Mouse (Mus musculus) midbrain, embryonic 12.5 days (tissue): Measurements from ENCODE around the gene B3galt4. TPM values are rescaled to one million over a fixed set of nuclear protein-coding genes. Genes with fewer than 3 reads are reported as not detected.
"Not testable (repeated sequence)": the region's sequence is repeated elsewhere in the genome, so short reads cannot be mapped to it uniquely, and the experiment has no call there.

ENCODE experiments used
- ATAC-seq: fragments of 200-750 bp; cut with Nextera tagmentation; 2 replicates; pipeline ENCODE4 v1.8.0; 2017; ENCODE audit warnings: low read depth, moderate TSS enrichment, moderate library complexity; ENCODE audit not compliant: low FRiP score
- H3K27ac ChIP-seq: fragments of 300-500 bp; sonication (generic); replicated peaks from 2 replicates; pipeline ENCODE4 v1.5.1; 2016; ENCODE audit warnings: mild to moderate bottlenecking
- H3K27me3 ChIP-seq: fragments of 300-500 bp; sonication (generic); 2 replicates; pipeline ENCODE4 v1.6.1; 2016; ENCODE audit warnings: mild to moderate bottlenecking
- H3K36me3 ChIP-seq: fragments of 300-500 bp; sonication (generic); 2 replicates; pipeline ENCODE4 v1.6.1; 2016
- H3K4me1 ChIP-seq: fragments of 300-500 bp; sonication (generic); 2 replicates; pipeline ENCODE4 v1.6.1; 2016
- H3K4me2 ChIP-seq: fragments of 300-500 bp; sonication (generic); replicated peaks from 2 replicates; pipeline ENCODE4 v1.6.1; 2016; ENCODE audit warnings: mild to moderate bottlenecking, moderate library complexity
- H3K4me3 ChIP-seq: fragments of 300-500 bp; sonication (generic); 2 replicates; pipeline ENCODE4 v1.5.1; 2016; ENCODE audit warnings: mild to moderate bottlenecking
- H3K9ac ChIP-seq: fragments of 300-500 bp; sonication (generic); replicated peaks from 2 replicates; pipeline ENCODE4 v1.6.1; 2016; ENCODE audit warnings: mild to moderate bottlenecking, moderate library complexity
- H3K9me3 ChIP-seq: fragments of 300-500 bp; sonication (generic); 2 replicates; pipeline ENCODE4 v1.6.1; 2016; ENCODE audit warnings: mild to moderate bottlenecking
- WGBS: fragments of 180-500 bp; shearing (Covaris S2); methylation state at CpG from one replicate; pipeline ENCODE4 v1.1.7; 2016; 5-methylcytosine and 5-hydroxymethylcytosine counted together
- polyA plus RNA-seq: library from polyadenylated mRNA; unstranded; fragments of >200 nt; fragmentation: Nextera tagmentation; extraction: Ambion mirVana; gene quantifications from 2 replicates; pipeline ENCODE4 v1.2.1, GENCODE M21; 2016

B3galt4 gene
- polyA plus RNA-seq, 1 experiment from 2014 or later, result 8.7 TPM

DNA sequence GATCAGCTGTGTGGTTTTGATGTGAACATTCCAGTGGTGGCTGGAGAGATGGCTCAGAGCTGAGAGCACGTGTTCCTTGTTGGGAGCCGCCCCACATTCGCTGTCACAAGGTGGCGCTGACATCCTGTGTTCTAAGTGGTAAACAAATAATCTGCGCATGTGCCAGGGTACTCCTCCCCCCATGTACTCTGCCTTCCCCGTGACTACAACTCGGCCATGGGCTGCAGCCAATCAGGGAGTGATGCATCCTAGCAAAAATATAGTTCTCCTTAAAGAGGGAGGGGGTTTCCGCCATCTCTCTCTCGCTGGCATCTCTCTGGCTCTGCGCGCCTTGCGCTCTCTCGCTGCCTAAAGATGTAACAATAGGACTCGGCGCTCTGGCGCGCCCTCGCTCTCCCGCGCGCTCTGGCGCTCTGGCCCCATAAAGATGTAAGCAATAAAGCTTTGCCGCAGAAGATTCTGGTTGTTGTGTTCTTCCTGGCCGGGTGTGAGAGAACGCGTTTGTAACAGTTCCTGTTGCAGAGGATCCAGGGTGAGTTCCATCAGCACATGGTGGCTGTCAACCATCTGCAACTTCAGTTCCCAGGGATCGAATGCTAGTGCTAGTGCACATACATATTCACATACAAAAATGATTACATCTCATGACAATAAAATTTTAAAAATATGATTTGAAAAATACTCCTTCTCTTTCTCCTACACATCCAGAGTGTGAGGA lies 30.1 kb upstream of the B3galt4 start:
- H3K36me3 ChIP-seq, H3K9me3 ChIP-seq: not testable (repeated sequence)
- Histone ChIP-seq H3K27me3 (peaks cover 42% of the 10 kb centered on the region), H3K27ac (peak overlapping the region; percentile 92), H3K9ac (peak overlapping the region; percentile 62), H3K4me2 (peak overlapping the region; percentile 74), H3K4me3 (peak overlapping the region; percentile 54), H3K4me1 (peaks cover 15% of the 10 kb centered on the region)
- under 1% methylated on average over 27 of the region's 27 CpGs for WGBS
- ATAC-seq, result peak; percentile 95

DNA sequence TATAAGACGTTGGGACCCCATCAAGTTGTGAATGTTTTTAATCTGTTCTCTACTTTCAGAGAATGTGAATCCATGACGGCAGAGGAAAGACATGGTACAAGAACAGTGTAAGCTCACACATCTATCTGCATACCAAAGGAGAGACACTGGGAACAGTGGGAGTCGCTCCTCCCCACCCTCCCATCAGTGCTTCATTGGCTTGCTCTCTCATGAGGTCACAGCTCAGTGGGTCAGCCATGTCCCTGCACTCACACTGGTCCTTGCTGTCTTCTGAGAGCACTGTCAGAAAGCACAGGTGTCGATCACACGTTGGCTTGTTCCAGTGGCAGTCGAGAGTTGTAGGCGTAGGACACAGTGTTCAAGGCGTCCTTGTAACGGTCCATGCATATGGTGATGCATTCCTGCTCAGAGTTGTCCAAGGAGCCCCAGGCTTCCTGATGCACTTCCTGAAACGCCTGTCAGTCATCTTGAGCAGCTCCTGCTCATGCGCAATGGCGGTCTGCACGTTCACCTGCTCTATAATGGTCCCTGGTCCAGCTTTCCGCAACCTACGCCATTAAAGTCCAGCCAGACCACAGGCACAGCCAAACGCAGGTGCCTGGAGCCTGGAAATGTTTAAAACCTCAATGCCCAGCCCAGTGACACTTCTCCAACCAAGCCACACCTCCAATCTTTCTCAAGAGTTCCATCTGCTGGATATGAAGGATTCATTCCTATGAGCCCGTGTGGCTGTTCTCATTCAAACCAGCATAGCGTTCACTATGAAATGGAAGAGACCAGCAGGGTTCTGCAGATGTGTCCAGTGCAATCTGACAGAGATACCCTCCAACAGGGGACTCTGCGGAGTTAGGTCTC lies 29.1 kb upstream of the B3galt4 start:
- Histone ChIP-seq H3K4me1 (peaks cover 15% of the 10 kb centered on the region), H3K9ac (no peak overlapping the region), H3K9me3 (no peaks in the 10 kb centered on the region), H3K4me2 (no peak overlapping the region), H3K27ac (no peak overlapping the region), H3K4me3 (0 out of 2 replicates have a peak overlapping the region, but pooled peaks have one; percentile 9), H3K27me3 (peaks cover 47% of the 10 kb centered on the region), H3K36me3 (no peaks in the 10 kb centered on the region)
- WGBS, result 83% methylated on average over 19 of the region's 19 CpGs
- peak; percentile 17; the same call in 1 of the 2 replicates for ATAC-seq

DNA sequence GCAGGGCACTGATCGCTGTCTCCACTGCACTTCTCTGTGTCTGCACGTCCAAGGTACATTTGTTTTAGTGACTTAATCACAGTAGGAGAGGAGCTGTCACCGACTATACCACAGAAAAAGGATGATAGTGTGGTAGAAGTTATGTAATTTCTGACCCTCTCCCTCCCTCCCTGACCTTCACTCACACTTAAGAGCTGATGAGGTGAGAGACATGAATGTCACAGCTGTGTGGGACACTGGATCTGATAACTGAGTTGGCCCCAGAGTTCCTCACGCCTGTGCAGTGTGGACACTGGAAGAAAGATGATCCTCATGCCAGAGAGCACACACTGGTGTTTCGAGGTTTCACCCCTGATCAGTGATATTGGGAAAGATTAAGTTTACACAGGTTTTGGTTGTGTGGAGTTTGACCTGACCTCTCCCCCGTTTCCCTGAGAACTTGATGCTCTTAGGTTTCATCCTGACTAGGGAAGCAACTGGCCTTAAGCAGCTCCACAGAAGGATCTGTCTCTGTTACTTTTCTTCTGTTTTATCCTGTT lies 28.3 kb upstream of the B3galt4 start:
- ATAC-seq, result no peak
- WGBS, result 77% methylated on average over 6 of the region's 6 CpGs

DNA sequence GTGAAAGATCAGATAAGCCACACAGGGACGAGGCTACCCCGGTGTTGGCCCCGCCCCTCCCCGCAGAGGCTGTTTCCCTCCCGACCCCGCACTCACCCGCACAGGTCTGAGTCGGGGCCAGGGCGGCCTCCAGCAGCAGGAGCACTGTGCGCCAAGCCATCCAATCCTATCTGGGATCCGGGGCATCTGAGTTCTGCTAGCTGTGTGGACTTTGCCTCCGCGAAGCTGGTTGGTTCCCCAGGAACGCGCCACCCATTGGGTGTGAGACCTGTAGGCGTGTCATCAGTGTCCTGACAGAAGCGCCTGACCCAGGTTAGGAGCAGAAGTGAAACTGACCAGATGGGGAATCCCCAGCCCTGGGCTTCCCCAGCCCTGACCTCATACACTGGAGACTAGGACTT lies 27.3 kb upstream of the B3galt4 start:
- peak overlapping the region; percentile 33 for H3K4me3 ChIP-seq
- H3K36me3 ChIP-seq, result no peaks in the 10 kb centered on the region
- no peak overlapping the region for H3K27ac ChIP-seq
- no peaks in the 10 kb centered on the region for H3K9me3 ChIP-seq
- peak overlapping the region; percentile 52 for H3K4me2 ChIP-seq
- H3K27me3 ChIP-seq, result peaks cover 56% of the 10 kb centered on the region
- peaks cover 15% of the 10 kb centered on the region for H3K4me1 ChIP-seq
- peak overlapping the region; percentile 8 for H3K9ac ChIP-seq
- ATAC-seq, result no peak
- 0% methylated on average over 17 of the region's 17 CpGs for WGBS

More for the DNA sequence above, 28.3 kb upstream of the B3galt4 start:
- Histone ChIP-seq H3K4me3 (no peak overlapping the region), H3K9ac (no peak overlapping the region), H3K4me1 (peaks cover 15% of the 10 kb centered on the region), H3K9me3 (no peaks in the 10 kb centered on the region), H3K4me2 (no peak overlapping the region), H3K27ac (no peak overlapping the region), H3K36me3 (no peaks in the 10 kb centered on the region), H3K27me3 (peaks cover 56% of the 10 kb centered on the region)

DNA sequence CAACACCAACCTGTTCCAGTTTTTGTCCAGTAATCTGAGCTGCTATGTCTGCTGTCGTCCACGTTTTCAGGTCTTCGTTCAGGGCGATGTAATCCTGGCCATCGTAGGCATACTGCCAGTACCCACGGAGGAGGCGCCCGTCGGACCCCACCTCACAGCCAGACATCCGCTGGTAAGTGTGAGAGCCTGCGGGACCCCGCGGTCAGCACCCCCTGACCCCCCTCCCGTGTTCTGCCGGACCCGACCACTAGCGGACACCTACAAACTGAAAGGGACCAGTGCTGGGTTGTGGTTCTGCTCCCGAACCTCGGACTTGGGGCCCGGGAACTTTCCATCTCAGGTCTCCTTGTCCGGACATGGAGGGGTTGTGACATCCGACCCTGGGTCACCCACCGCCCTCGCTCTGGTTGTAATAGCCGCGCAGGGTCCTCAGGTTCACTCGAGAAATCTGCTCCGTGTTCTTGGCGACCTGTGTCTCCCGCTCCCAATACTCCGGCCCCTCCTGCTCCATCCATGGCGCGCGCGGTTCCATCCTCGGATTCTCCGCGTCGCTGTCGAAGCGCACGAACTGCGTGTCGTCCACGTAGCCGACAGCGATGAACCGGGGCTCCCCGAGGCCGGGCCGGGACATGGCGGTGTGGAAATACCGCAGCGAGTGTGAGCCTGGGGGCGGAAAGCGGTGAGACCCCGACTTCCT lies 26.7 kb upstream of the B3galt4 start:
- no peak for ATAC-seq
- Histone ChIP-seq H3K4me2 (peak overlapping the region; percentile 52), H3K4me3 (peak overlapping the region; percentile 33), H3K9me3 (no peaks in the 10 kb centered on the region), H3K36me3 (no peaks in the 10 kb centered on the region), H3K4me1 (peaks cover 15% of the 10 kb centered on the region), H3K27ac (no peak overlapping the region), H3K9ac (peak overlapping the region; percentile 8), H3K27me3 (peaks cover 56% of the 10 kb centered on the region)
- 3% methylated on average over 57 of the region's 57 CpGs for WGBS

DNA sequence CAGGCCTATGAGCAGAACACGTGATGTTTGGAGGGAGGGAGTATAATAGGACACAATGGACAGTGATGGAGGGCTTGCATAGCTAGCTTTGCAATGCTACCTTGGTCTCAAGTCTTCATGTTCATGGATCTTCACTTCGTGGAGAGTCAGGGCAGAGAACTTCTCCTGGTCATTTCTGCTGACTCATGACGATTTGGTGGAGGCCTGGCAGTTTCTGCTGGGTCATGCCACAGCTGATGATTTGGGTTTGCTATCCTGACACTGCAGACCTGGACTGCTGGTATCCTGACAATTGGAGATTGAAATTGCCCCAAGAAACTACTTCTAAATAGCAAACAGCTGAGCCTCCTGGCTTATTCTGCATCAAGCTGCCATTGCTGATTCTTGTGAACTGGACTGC lies 22.3 kb upstream of the B3galt4 start:
- Histone ChIP-seq H3K27ac (no peak overlapping the region), H3K4me2 (no peak overlapping the region), H3K27me3 (peaks cover 43% of the 10 kb centered on the region), H3K36me3 (no peaks in the 10 kb centered on the region), H3K4me1 (peaks cover 4% of the 10 kb centered on the region), H3K9me3 (no peaks in the 10 kb centered on the region), H3K9ac (no peak overlapping the region), H3K4me3 (no peak overlapping the region)
- no peak for ATAC-seq
- 71% methylated on average over 3 of the region's 3 CpGs for WGBS

DNA sequence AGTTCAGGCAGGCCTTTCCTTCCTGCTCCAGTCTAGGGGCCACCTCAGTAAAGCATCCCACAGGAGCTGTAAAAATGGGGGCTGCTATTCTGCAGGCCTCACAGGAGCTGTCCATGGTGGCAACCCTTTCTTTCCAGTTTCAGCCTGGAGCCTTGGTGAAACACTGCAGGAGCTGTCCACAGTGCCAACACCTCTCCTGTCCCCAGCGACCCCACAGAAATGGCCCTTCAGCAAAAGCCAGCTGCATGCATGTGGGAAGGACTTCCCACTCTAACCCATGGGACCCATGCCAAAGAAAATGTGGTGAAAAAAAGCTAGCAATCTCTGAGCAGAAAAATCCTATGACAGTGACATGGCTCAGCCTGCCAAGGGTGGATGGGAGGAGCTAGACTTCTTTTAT lies 21.4 kb upstream of the B3galt4 start:
- ATAC-seq, result no peak
- Histone ChIP-seq H3K27me3 (peaks cover 34% of the 10 kb centered on the region), H3K9me3 (no peaks in the 10 kb centered on the region), H3K36me3 (no peaks in the 10 kb centered on the region), H3K4me3 (no peak overlapping the region), H3K4me2 (no peak overlapping the region), H3K4me1 (no peaks in the 10 kb centered on the region), H3K27ac (no peak overlapping the region), H3K9ac (no peak overlapping the region)
- 19% methylated on average over 1 of the region's 1 CpGs for WGBS

DNA sequence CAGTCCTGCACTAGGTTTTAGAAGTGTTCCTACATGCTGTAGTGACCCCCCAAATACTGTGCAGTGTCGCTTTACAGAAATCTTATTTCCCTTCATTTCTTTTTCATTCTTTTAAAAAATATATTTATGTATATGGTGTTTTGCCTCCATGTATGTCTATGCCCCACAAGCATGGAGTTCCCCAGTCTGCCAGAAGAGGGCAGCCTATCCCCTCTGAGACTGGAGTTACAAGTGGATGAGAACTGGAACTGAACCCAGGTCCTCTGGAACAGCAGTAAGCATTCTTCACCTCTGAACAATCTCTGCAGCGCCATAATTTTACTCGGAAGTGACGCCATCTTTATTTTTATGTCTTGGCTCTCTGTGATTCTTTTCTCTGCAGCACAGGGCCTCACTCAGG lies 18.1 kb upstream of the B3galt4 start:
- H3K36me3 ChIP-seq, result peaks cover 23% of the 10 kb centered on the region
- no peak overlapping the region for H3K4me3 ChIP-seq
- H3K4me1 ChIP-seq, result no peaks in the 10 kb centered on the region
- H3K9ac ChIP-seq, result no peak overlapping the region
- no peak for ATAC-seq
- H3K27me3 ChIP-seq, result peaks cover 7% of the 10 kb centered on the region; the same call in 1 of the 2 replicates
- 78% methylated on average over 4 of the region's 4 CpGs for WGBS
- no peak overlapping the region for H3K4me2 ChIP-seq
- no peak overlapping the region for H3K27ac ChIP-seq
- no peaks in the 10 kb centered on the region for H3K9me3 ChIP-seq

DNA sequence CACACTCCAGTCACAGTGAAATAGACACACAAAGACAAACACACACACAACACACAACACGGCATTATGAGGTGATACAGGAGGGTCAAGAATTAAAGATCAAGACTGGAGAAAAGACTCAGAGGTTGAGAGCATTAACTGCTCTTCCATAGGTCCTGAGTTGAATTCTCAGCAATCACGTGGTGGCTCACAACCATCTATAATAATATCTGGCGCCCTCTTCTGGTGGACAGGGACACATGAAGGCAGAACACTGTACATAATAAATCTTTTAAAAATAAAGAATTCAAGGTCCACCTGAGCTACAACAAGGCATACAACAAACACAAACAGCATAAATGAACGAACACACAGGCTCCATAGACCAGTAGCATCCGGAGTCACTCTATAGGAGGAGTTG lies 17.6 kb upstream of the B3galt4 start:
- Histone ChIP-seq H3K36me3 (peaks cover 26% of the 10 kb centered on the region), H3K4me3 (no peak overlapping the region), H3K27ac (no peak overlapping the region), H3K27me3 (peaks cover 7% of the 10 kb centered on the region; the same call in 1 of the 2 replicates), H3K9ac (no peak overlapping the region), H3K4me1 (no peaks in the 10 kb centered on the region), H3K4me2 (no peak overlapping the region), H3K9me3 (no peaks in the 10 kb centered on the region)
- WGBS, result 31% methylated on average over 5 of the region's 5 CpGs
- ATAC-seq, result 0 out of 2 replicates have a peak, but pooled peaks have one; percentile 27

DNA sequence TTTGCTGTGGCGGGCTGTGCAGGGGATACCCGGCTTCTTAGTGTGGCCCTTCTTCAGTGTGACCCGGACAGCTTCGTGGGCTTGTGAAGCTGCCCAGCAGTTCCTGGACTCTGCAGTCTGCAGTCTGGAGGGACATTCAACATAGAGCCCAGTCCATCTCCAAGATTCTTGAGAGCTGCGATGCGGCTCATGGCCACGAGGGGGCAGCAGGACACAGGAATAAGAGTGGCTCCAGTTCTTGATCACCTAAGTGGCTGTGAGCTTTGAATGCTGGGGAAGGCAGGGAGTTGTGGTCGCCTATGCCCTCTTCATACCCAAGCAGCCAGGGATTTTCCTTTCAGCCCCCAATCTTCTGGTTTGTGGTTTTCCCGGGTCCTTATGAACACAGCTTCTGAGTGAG lies 17.2 kb upstream of the B3galt4 start:
- no peak overlapping the region for H3K27ac ChIP-seq

DNA sequence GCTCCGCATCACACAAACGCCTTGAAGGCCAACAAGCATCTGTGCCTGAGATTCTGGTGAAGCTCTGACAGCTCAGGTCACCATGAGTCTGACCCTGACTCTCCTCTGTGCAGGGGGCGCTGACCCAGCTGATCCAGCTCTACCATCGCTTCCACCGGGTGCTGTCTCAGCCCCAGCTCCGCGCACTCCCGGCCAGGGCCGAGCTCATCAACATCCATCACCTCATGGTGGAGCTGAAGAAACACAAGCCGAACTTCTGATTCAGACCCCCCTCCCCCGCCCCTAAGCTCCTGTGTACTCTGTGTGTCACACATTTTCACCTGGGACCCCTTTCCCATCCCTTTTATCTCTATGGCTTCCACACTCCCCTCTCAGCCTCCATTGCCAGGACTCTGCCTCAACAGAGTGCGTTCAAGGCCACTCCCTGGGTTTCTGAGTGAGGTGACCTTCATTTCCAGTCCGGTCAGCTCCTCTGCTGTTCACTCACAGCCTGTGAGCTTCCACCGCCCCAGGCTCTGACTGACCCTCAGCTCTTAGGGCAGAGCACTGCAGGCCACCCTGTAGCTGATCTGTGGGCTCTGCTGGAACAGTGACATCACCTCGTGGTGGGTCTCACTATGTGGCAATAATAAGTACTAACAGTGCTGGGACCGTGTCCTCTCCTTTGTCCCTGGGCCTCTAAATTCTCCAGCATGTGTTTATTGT lies 14.7 kb upstream of the B3galt4 start:
- Histone ChIP-seq H3K27me3 (no peaks in the 10 kb centered on the region), H3K36me3 (peaks cover 55% of the 10 kb centered on the region), H3K27ac (no peak overlapping the region), H3K4me3 (no peak overlapping the region), H3K9ac (no peak overlapping the region), H3K9me3 (no peaks in the 10 kb centered on the region), H3K4me1 (no peaks in the 10 kb centered on the region), H3K4me2 (no peak overlapping the region)
- WGBS, result 88% methylated on average over 16 of the region's 16 CpGs
- ATAC-seq, result no peak

More for the DNA sequence above, 17.2 kb upstream of the B3galt4 start:
- Histone ChIP-seq H3K27me3 (peaks cover 7% of the 10 kb centered on the region; the same call in 1 of the 2 replicates), H3K4me2 (no peak overlapping the region), H3K9ac (no peak overlapping the region), H3K36me3 (peaks cover 30% of the 10 kb centered on the region), H3K4me1 (no peaks in the 10 kb centered on the region), H3K9me3 (no peaks in the 10 kb centered on the region), H3K4me3 (no peak overlapping the region)
- 3% methylated on average over 9 of the region's 9 CpGs for WGBS
- peak; percentile 38; the same call in 1 of the 2 replicates for ATAC-seq
